ENCODE assay signal across 9 mouse cellular contexts in the genomic region with DNA sequence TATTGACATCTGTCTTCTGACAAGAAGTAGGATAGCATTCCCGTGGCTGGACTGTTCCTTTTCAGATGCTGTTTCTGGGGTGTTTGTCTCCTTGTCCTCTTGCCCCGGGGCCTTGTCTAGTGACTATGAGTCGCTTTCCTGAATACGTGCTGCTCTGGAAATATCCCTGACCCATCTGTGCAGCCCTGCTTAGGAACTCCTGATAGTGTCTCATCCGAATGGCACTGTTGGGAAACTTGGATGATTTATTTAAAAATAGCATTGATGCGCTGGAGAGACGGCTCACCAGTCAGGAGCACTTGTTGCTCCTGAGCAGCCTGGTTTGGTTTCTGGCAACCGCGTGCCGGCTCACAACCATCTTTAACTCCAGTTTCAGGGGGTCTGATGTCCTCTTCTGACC. TPM values are rescaled to one million over a fixed set of nuclear protein-coding genes. Genes with fewer than 3 reads are reported as not detected.
DNase-seq lines count a peak whose midpoint lies in the region; ATAC-seq and TF ChIP-seq lines count a peak whose summit lies in the region.
"Had no signal": no experiment of that assay in that cellular context is flagged by ENCODE, and none has a peak within 500 bp of the region (broad histone marks: within the 10 kb centered on the region; RNA-seq: fewer than 3 reads in every experiment).

No protein-coding gene starts in this region.

- H3K9ac ChIP-seq in lung, embryonic 15.5 days: peak overlapping the region; percentile 87; the same call in 1 of the 2 replicates
- H3K9ac ChIP-seq in embryonic facial prominence, embryonic 11.5 days (replicated peaks; ENCODE audit: low read length): no peak overlapping the region; the same call in 1 of the 2 replicates
- H3K9ac ChIP-seq in hindbrain, embryonic 16.5 days (ENCODE audit: low read depth, low read length): peak overlapping the region; percentile 93

- WGBS in lung, embryonic 15.5 days: 60% methylated on average over 10 of the region's 10 CpGs
- 41% methylated on average over 10 of the region's 10 CpGs for WGBS in lung, adult 2 months
- WGBS in embryonic facial prominence, embryonic 11.5 days: 74% methylated on average over 10 of the region's 10 CpGs
- WGBS in hindbrain, embryonic 16.5 days: 69% methylated on average over 10 of the region's 10 CpGs

- H3K4me3 ChIP-seq in lung, embryonic 15.5 days: peak overlapping the region; percentile 79
- no peak overlapping the region for H3K4me3 ChIP-seq in lung, adult 2 months (replicated peaks; ENCODE audit: extremely low read depth, low read depth, low read length)
- peak overlapping the region; percentile 87; the same call in 1 of the 2 replicates for H3K4me3 ChIP-seq in embryonic facial prominence, embryonic 11.5 days (ENCODE audit: low read depth, low read length)
- H3K4me3 ChIP-seq in hindbrain, embryonic 16.5 days (ENCODE audit: low read length): peak overlapping the region; percentile 84
- H3K4me3 ChIP-seq in myocyte: peak overlapping the region; percentile 41

- no peak overlapping the region for H3ac ChIP-seq in myocyte (ENCODE audit: control insufficient read depth, insufficient read length)

- no peak for TF ChIP-seq POLR2A in lung, adult 2 months (IDR thresholded peaks at IDR 0.05; ENCODE audit: borderline replicate concordance, extremely low read depth, low read depth, low read length)
- TF ChIP-seq POLR2A in myocyte (IDR thresholded peaks at IDR 0.05; ENCODE audit: insufficient read length, low read depth): no peak

- peak overlapping the region; percentile 74 for H3K4me2 ChIP-seq in lung, embryonic 15.5 days
- H3K4me2 ChIP-seq in embryonic facial prominence, embryonic 11.5 days (ENCODE audit: low read depth, low read length): peak overlapping the region; percentile 72
- peak overlapping the region; percentile 72 for H3K4me2 ChIP-seq in hindbrain, embryonic 16.5 days (ENCODE audit: low read length)
- H3K4me2 ChIP-seq in myocyte (ENCODE audit: low read depth): peak overlapping the region; percentile 90

- H3K4me1 ChIP-seq in lung, embryonic 15.5 days: peaks cover 14% of the 10 kb centered on the region
- H3K4me1 ChIP-seq in lung, adult 2 months (ENCODE audit: control insufficient read depth, insufficient read depth, low read length): peaks cover 31% of the 10 kb centered on the region
- H3K4me1 ChIP-seq in embryonic facial prominence, embryonic 11.5 days (ENCODE audit: control insufficient read depth, insufficient read depth, low read length): no peaks in the 10 kb centered on the region
- peaks cover 15% of the 10 kb centered on the region for H3K4me1 ChIP-seq in hindbrain, embryonic 16.5 days (ENCODE audit: control insufficient read depth, insufficient read depth, low read depth, low read length)

- no peak for ATAC-seq in lung, embryonic 15.5 days (ENCODE audit: borderline replicate concordance, extremely low read depth, low FRiP score, low TSS enrichment)
- no peak for ATAC-seq in embryonic facial prominence, embryonic 11.5 days (replicated peaks; ENCODE audit: insufficient number of reproducible peaks, low FRiP score, low TSS enrichment, low read depth)
- no peak for ATAC-seq in hindbrain, embryonic 16.5 days
- no peak for ATAC-seq in CD4-positive, CD25-positive, alpha-beta regulatory T cell, adult 4 months

- no peak for DNase-seq in lung, adult 2 months
- DNase-seq in embryonic facial prominence, embryonic 11.5 days (ENCODE audit: low spot score): no peak
- DNase-seq in kidney, postnatal 25 days: no peak
- DNase-seq in lung, postnatal 10 days: no peak
- DNase-seq: cerebellum, adult 9-10 months had no signal

- no peaks in the 10 kb centered on the region for H3K36me3 ChIP-seq in lung, embryonic 15.5 days
- H3K36me3 ChIP-seq in embryonic facial prominence, embryonic 11.5 days (replicated peaks; ENCODE audit: control insufficient read depth, insufficient read depth, low read depth, low read length): no peaks in the 10 kb centered on the region
- no peaks in the 10 kb centered on the region for H3K36me3 ChIP-seq in hindbrain, embryonic 16.5 days (ENCODE audit: control insufficient read depth, insufficient read depth, low read length)
- no peaks in the 10 kb centered on the region for H3K36me3 ChIP-seq in myocyte (ENCODE audit: control insufficient read depth, insufficient read depth)

- H3K79me2 ChIP-seq in myocyte (ENCODE audit: control insufficient read depth, insufficient read depth): peaks cover 56% of the 10 kb centered on the region

- TF ChIP-seq CTCF in lung, adult 2 months (IDR thresholded peaks at IDR 0.05; ENCODE audit: insufficient read depth, low read length): no peak

- H3K9me3 ChIP-seq in lung, embryonic 15.5 days: no peaks in the 10 kb centered on the region
- no peaks in the 10 kb centered on the region for H3K9me3 ChIP-seq in embryonic facial prominence, embryonic 11.5 days (replicated peaks; ENCODE audit: control insufficient read depth, low read length)
- H3K9me3 ChIP-seq in hindbrain, embryonic 16.5 days (ENCODE audit: control insufficient read depth, low read length): no peaks in the 10 kb centered on the region

- H3K27me3 ChIP-seq in lung, embryonic 15.5 days: no peaks in the 10 kb centered on the region
- no peaks in the 10 kb centered on the region for H3K27me3 ChIP-seq in embryonic facial prominence, embryonic 11.5 days (ENCODE audit: control insufficient read depth, insufficient read depth, low read length)
- H3K27me3 ChIP-seq in hindbrain, embryonic 16.5 days (replicated peaks; ENCODE audit: control insufficient read depth, insufficient read depth, low read length): no peaks in the 10 kb centered on the region
- no peaks in the 10 kb centered on the region for H3K27me3 ChIP-seq in myocyte (ENCODE audit: control insufficient read depth, insufficient read depth, insufficient read length)

- H3K27ac ChIP-seq in lung, embryonic 15.5 days: no peak overlapping the region
- H3K27ac ChIP-seq in embryonic facial prominence, embryonic 11.5 days (replicated peaks; ENCODE audit: low read depth, low read length): no peak overlapping the region
- no peak overlapping the region for H3K27ac ChIP-seq in hindbrain, embryonic 16.5 days (ENCODE audit: low read depth, low read length)

TF ChIP-seq in myocyte, 11 proteins besides CTCF, POLR2A, EP300 and RAD21:
- TF ChIP-seq MYOG (IDR thresholded peaks at IDR 0.05; ENCODE audit: control insufficient read depth in 1 of 3, insufficient read depth in 1 of 3, insufficient read length in 2 of 3, low read depth in 2 of 3): peak in 2 of 3 experiments; percentile 7 to 10
- TF ChIP-seq POLR2AphosphoS2 (IDR thresholded peaks at IDR 0.05; ENCODE audit: insufficient read length, low read depth): no peak
- peak; percentile 41; the same call in 1 of the 2 replicates for TF ChIP-seq CEBPB (IDR thresholded peaks at IDR 0.05; ENCODE audit: insufficient read depth, poor library complexity, severe bottlenecking)
- TF ChIP-seq USF1 (IDR thresholded peaks at IDR 0.05; ENCODE audit: low read depth): no peak

RNA-seq across cellular contexts. Expression of a gene that starts 1.6 kb away (rescaled TPM):
- 14.2 and 15.0 TPM in 2 replicates for polyA plus RNA-seq in lung, embryonic 15.5 days (2015; fragmentation: Nextera tagmentation; extraction: Ambion mirVana)
- polyA plus RNA-seq in lung, adult 2 months (2012; rRNA removed): 52.4 and 65.2 TPM in 2 replicates
- 14.0 and 14.1 TPM in 2 replicates for polyA plus RNA-seq in embryonic facial prominence, embryonic 11.5 days (2014; fragmentation: Nextera tagmentation; extraction: Ambion mirVana)
- 14.8 and 18.6 TPM in 2 replicates for polyA plus RNA-seq in hindbrain, embryonic 16.5 days (2015; fragmentation: Nextera tagmentation; extraction: Ambion mirVana)
- polyA plus RNA-seq in myocyte (2012; fragmentation: generic; extraction: Trizol): 74.5 TPM
- 10 to 100 TPM; 28.7 to 35.9 TPM for polyA plus RNA-seq in CD4-positive, CD25-positive, alpha-beta regulatory T cell, adult 4 months (2017; shearing (Covaris generic))
